Mouse (Mus musculus) kidney, postnatal 0 days (tissue): ENCODE measurements at regions not wholly inside any gene's neighbourhood (a gene's known extent, or its start where the extent isn't known, plus 50 kb on each side); places are given as distances from the start of the nearest gene placed in this dataset.

Experiments used
- ATAC-seq: fragments of 200-750 bp; cut with Nextera tagmentation; replicated peaks from 2 replicates; pipeline ENCODE4 v1.8.0; 2017; ENCODE audit warnings: low read depth, moderate number of reproducible peaks, moderate TSS enrichment, moderate library complexity; ENCODE audit not compliant: low FRiP score
- DNase-seq: peaks from one replicate; pipeline ENCODE4 v3.0.0-alpha.2; 2016; ENCODE audit warnings: low spot score
- H3K27ac ChIP-seq: fragments of 300-500 bp; sonication (generic); 2 replicates; pipeline ENCODE4 v1.5.1; 2014; ENCODE audit warnings: mild to moderate bottlenecking
- H3K27me3 ChIP-seq: fragments of 300-500 bp; sonication (generic); 2 replicates; pipeline ENCODE4 v1.6.1; 2014; ENCODE audit warnings: low read length, mixed read lengths; ENCODE audit not compliant: insufficient read depth
- H3K36me3 ChIP-seq: fragments of 300-500 bp; sonication (generic); 2 replicates; pipeline ENCODE4 v1.6.1; 2014; ENCODE audit warnings: low read length, mixed read lengths; ENCODE audit not compliant: insufficient read depth
- H3K4me1 ChIP-seq: fragments of 300-500 bp; sonication (generic); replicated peaks from 2 replicates; pipeline ENCODE4 v1.6.1; 2014; ENCODE audit warnings: antibody characterized with exemption, low read length, mixed read lengths; ENCODE audit not compliant: insufficient read depth
- H3K4me2 ChIP-seq: fragments of 300-500 bp; sonication (generic); 2 replicates; pipeline ENCODE4 v1.6.1; 2014; ENCODE audit warnings: mild to moderate bottlenecking, low read length, moderate library complexity, mixed read lengths
- H3K4me3 ChIP-seq: fragments of 300-500 bp; sonication (generic); replicated peaks from 2 replicates; pipeline ENCODE4 v1.5.1; 2014; ENCODE audit warnings: low read depth, low read length
- H3K9ac ChIP-seq: fragments of 300-500 bp; sonication (generic); 2 replicates; pipeline ENCODE4 v1.6.1; 2014; ENCODE audit warnings: low read depth, low read length
- H3K9me3 ChIP-seq: fragments of 300-500 bp; sonication (generic); replicated peaks from 2 replicates; pipeline ENCODE4 v1.6.1; 2016; ENCODE audit warnings: low read length, inconsistent platforms, mixed read lengths
- CTCF ChIP-seq: IDR thresholded peaks from 2 replicates; pipeline ENCODE4 v1.5.1; 2016; ENCODE audit warnings: antibody characterized with exemption, low read depth, mild to moderate bottlenecking, moderate library complexity
- WGBS: fragments of 180-500 bp; shearing (Covaris S2); extraction: QIAGEN DNeasy Blood & Tissue Kit; methylation state at CpG from one replicate; pipeline ENCODE4 v1.1.7; 2014; 5-methylcytosine and 5-hydroxymethylcytosine counted together

- no peak overlapping the region for H3K9ac ChIP-seq
- H3K27ac ChIP-seq = 0 out of 2 replicates have a peak overlapping the region, but pooled peaks have one; percentile 47
- no peaks in the 10 kb centered on the region for H3K4me1 ChIP-seq
- H3K4me3 ChIP-seq = no peak overlapping the region
- WGBS = 29% methylated on average over 3 of the region's 3 CpGs
- no peak; the same call in 1 of the 2 replicates for ATAC-seq
- no peaks in the 10 kb centered on the region for H3K27me3 ChIP-seq
- H3K36me3 ChIP-seq = no peaks in the 10 kb centered on the region
- H3K4me2 ChIP-seq = no peak overlapping the region
- H3K9me3 ChIP-seq = no peaks in the 10 kb centered on the region
- no peak for DNase-seq
- TF ChIP-seq CTCF = no peak
Observed at GRCm38 (mm10) chr3:116197966-116198365, 55.3 kb downstream of the Gpr88 start.

DNA sequence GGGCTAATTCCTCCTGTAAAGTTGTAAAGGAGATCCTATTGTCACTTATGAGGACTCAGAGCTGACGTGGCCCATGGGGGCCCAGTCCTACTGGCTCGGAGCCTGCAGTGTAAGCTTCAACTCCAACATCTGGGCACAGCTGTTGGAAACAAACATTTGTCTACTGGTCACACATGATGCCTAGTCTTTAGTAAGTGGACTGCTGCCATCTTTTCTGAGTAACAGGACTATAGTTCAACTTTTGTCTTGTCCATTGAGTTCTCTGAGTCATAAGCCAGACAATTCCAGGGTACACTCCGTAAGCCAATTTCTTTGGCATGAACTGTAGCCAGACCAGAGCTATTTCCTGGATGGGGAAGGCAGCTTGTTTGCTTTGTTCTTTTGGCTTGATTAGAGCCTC, 58.6 kb downstream of the Gpr88 start:
- Histone ChIP-seq H3K9ac (no peak overlapping the region), H3K36me3 (no peaks in the 10 kb centered on the region), H3K4me2 (no peak overlapping the region), H3K4me1 (no peaks in the 10 kb centered on the region), H3K27ac (no peak overlapping the region), H3K9me3 (no peaks in the 10 kb centered on the region), H3K4me3 (no peak overlapping the region), H3K27me3 (no peaks in the 10 kb centered on the region)
- ATAC-seq (no peak), DNase-seq (no peak)
- TF ChIP-seq CTCF = no peak
- 75% methylated on average over 3 of the region's 3 CpGs for WGBS

- 77% methylated on average over 6 of the region's 6 CpGs for WGBS
- ATAC-seq = no peak
- Histone ChIP-seq H3K9me3 (no peaks in the 10 kb centered on the region), H3K9ac (no peak overlapping the region), H3K27ac (no peak overlapping the region), H3K36me3 (no peaks in the 10 kb centered on the region), H3K27me3 (no peaks in the 10 kb centered on the region), H3K4me1 (no peaks in the 10 kb centered on the region), H3K4me2 (no peak overlapping the region), H3K4me3 (no peak overlapping the region)
- DNase-seq = no peak
- TF ChIP-seq CTCF = no peak
Observed at GRCm38 (mm10) chr3:116191261-116191660, 61.8 kb upstream of the Vcam1 start.

DNA sequence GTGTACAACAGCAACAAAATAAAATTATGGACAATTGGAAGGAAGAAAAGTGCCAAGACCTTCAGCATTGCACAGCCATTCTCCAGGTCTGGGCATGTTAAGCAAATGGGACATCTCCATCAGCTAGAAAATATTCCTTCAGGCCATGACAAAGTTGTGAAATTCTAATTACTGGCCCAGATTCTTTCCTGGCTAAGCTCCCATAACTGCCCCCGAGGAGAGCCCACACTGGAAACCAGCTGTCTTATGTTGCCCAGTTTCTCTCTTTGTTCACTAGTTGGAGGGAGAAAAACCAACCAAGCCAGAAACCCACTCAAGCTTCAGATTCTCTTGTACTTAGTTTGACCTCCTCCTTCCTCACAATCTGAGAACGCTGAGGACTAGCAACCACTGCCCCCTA, 61.2 kb upstream of the Vcam1 start:
- DNase-seq (no peak), ATAC-seq (no peak)
- Histone ChIP-seq H3K4me1 (no peaks in the 10 kb centered on the region), H3K9me3 (no peaks in the 10 kb centered on the region), H3K36me3 (no peaks in the 10 kb centered on the region), H3K4me2 (no peak overlapping the region), H3K4me3 (no peak overlapping the region), H3K27me3 (no peaks in the 10 kb centered on the region), H3K9ac (no peak overlapping the region), H3K27ac (no peak overlapping the region)
- 38% methylated on average over 2 of the region's 2 CpGs for WGBS
- no peak for TF ChIP-seq CTCF

- Histone ChIP-seq H3K27me3 (no peaks in the 10 kb centered on the region), H3K27ac (no peak overlapping the region), H3K9me3 (no peaks in the 10 kb centered on the region), H3K9ac (no peak overlapping the region), H3K4me1 (no peaks in the 10 kb centered on the region), H3K36me3 (no peaks in the 10 kb centered on the region), H3K4me2 (no peak overlapping the region), H3K4me3 (no peak overlapping the region)
- TF ChIP-seq CTCF = no peak
- ATAC-seq (no peak), DNase-seq (no peak)
- 66% methylated on average over 6 of the region's 6 CpGs for WGBS
Observed at GRCm38 (mm10) chr3:116189363-116190100, 60.0 kb upstream of the Vcam1 start.

DNA sequence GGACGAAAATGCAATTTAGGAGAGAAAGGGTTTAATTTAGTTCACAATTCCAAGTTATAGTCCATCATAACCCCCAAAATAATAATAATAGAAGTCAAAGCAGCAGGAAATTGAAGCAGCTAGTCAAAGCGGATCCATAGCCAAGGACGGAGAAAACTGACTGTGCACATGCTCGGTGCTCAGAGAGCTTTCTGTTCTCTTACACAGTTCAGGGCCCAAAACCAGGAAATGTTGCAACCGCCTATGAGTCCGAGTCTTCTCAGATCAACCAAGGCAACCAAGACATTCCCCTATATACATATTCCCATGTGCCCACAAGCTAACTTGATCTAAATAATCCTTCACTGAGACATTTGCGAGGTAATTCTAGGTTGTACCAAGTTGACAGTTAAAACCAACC, 55.7 kb upstream of the Vcam1 start:
- Histone ChIP-seq H3K4me2 (no peak overlapping the region), H3K4me1 (no peaks in the 10 kb centered on the region), H3K36me3 (no peaks in the 10 kb centered on the region), H3K27ac (no peak overlapping the region), H3K4me3 (no peak overlapping the region), H3K9me3 (no peaks in the 10 kb centered on the region), H3K27me3 (no peaks in the 10 kb centered on the region), H3K9ac (no peak overlapping the region)
- DNase-seq (no peak), ATAC-seq (no peak)
- WGBS = 93% methylated on average over 7 of the region's 7 CpGs
- no peak for TF ChIP-seq CTCF

DNA sequence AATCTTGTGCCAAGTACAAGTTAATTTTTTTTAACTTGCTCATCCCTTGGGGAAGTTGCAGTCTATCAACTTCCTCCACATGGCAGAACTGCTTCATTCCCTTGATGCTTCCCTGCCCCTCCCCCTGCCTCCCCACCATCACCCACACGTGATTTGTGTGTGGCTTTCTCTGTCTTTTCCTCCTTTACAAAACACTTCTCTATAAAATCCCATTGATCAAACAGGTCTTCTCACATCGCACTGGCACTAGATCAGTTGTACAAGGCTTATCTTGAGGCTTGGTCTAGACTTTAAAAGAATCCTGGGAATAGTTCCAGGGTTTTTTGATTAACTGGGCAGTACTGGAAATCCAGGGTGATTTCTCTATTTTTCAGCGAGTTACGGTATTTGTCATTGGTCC, 55.0 kb upstream of the Vcam1 start:
- Histone ChIP-seq H3K27ac (no peak overlapping the region), H3K4me3 (no peak overlapping the region), H3K4me1 (no peaks in the 10 kb centered on the region), H3K4me2 (no peak overlapping the region), H3K36me3 (no peaks in the 10 kb centered on the region), H3K27me3 (no peaks in the 10 kb centered on the region), H3K9me3 (no peaks in the 10 kb centered on the region), H3K9ac (no peak overlapping the region)
- WGBS = 67% methylated on average over 4 of the region's 4 CpGs
- no peak for DNase-seq
- no peak for TF ChIP-seq CTCF
- ATAC-seq = no peak
